Mouse (Mus musculus) gonadal fat pad, adult 2 months (tissue): ENCODE data around the gene Scube1. TPM values are rescaled to one million over a fixed set of nuclear protein-coding genes. Genes with fewer than 3 reads are reported as not detected.

Experiments used
- DNase-seq: peaks from one replicate; pipeline ENCODE4 v3.0.0-alpha.2; 2012; ENCODE audit warnings: low read depth
- polyA plus RNA-seq: library from polyadenylated mRNA; depleted of rRNA; stranded (reverse); fragments of >200 nt; gene quantifications from 2 replicates; pipeline ENCODE4 v1.2.3, GENCODE M21; 2012

Gene Scube1
- polyA plus RNA-seq, 1 experiment = 13.9 TPM

GRCm38 (mm10) chr15:83709889-83710774, 14.7 kb downstream of the Scube1 start:
- DNase-seq = no peak

GRCm38 (mm10) chr15:83706528-83707199, 18.2 kb downstream of the Scube1 start:
- no peak for DNase-seq

GRCm38 (mm10) chr15:83700593-83700923, 24.3 kb downstream of the Scube1 start:
- DNase-seq = no peak

- no peak for DNase-seq
These were observed 24.8 kb downstream of the Scube1 start for GRCm38 (mm10) chr15:83699834-83700592.

- DNase-seq = no peak
These were observed 25.5 kb downstream of the Scube1 start for GRCm38 (mm10) chr15:83699132-83699833.

- DNase-seq = no peak
These were observed 28.0 kb downstream of the Scube1 start for GRCm38 (mm10) chr15:83696681-83697381.

DNA sequence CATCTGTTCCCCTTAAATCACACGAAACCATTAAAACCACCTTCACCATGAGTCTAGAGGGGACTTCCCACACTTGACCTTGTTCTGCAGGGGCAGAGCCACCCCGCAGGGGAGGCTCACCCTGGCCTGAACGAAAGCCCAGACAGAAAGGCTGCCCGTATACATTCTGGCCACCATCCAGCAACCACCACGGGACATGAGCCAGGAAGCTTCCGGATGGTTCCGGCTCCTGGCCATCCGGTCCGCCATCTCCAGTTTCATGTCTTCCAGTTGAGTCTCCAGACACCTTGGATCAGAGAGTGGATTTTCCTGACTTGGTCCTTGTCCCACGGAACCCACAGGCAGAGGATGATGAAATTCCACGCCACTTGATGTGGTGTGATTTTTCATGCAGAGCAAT, 29.7 kb downstream of the Scube1 start:
- no peak for DNase-seq

GRCm38 (mm10) chr15:83691901-83692361, 32.9 kb downstream of the Scube1 start:
- no peak for DNase-seq

- DNase-seq = no peak
These were observed 34.9 kb downstream of the Scube1 start for GRCm38 (mm10) chr15:83689946-83690345.

GRCm38 (mm10) chr15:83686601-83687000, 38.2 kb downstream of the Scube1 start:
- DNase-seq = no peak

- DNase-seq = no peak
These were observed 38.9 kb downstream of the Scube1 start for GRCm38 (mm10) chr15:83685950-83686349.

DNA sequence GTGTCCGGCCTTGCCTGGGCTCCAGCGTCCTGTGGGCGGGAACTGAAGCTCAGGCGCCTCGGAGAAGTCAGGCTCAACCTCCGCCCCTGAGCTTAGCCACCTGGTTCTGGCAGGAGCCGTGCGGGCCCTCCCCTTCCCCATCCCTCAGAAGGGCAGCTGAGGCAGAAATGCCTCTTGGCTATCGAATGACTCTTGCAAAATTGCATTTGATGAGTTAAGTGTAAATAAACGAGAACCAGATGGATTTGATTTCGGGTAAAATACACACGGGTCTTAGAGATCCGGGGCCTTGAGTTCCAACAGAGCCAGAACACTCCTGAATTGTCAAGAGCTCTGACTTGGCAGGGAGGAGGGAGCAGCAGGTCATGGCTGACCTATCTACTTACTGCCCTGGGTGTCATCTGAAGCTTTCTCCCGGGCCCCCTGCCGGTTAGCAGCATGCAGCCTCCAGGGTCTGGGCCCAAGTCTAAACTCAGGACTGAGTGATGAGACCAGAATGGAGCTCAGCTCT, 41.7 kb downstream of the Scube1 start:
- DNase-seq = no peak

DNA sequence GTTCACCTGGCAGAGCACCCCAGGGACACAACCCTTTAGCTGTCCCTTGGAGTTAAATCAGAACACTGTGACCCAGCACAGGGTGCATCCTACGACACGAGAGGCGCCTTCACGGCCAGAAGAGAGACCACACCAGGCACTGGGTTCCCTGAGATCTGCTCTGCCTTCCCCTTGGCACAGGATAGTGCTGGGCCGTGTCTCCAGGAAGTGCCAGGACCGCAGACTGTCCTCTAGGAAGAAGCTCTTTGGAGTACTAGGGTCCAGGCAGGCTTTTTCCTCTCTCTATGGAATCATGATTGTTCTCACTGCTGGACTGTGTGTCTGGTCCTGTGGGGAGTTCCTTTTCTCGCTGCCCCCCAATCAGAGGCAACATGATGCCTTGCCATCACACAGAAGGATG, 44.5 kb downstream of the Scube1 start:
- no peak for DNase-seq

GRCm38 (mm10) chr15:83679729-83680128, 45.1 kb downstream of the Scube1 start:
- no peak for DNase-seq

GRCm38 (mm10) chr15:83678606-83679005, 46.2 kb downstream of the Scube1 start:
- no peak for DNase-seq

GRCm38 (mm10) chr15:83678089-83678488, 46.7 kb downstream of the Scube1 start:
- DNase-seq = no peak

DNA sequence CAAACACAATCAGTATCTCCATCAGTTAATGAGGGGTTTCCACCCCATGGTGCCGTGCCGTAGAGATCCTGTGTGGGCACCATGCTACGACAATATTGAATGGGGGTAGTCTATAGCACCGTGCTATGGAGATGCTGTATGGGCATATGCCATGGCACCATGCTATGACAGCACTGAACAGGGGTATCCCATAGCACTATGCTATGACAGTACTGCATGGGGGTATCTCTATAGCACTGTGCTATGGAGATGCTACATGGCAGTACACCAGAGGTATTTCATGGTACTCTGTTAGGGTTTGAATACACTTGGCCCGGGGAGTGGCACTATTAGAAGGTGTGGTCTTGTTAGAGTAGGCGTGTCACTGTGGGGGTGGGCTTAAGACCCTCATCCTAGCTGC, 47.7 kb downstream of the Scube1 start:
- DNase-seq = no peak

DNA sequence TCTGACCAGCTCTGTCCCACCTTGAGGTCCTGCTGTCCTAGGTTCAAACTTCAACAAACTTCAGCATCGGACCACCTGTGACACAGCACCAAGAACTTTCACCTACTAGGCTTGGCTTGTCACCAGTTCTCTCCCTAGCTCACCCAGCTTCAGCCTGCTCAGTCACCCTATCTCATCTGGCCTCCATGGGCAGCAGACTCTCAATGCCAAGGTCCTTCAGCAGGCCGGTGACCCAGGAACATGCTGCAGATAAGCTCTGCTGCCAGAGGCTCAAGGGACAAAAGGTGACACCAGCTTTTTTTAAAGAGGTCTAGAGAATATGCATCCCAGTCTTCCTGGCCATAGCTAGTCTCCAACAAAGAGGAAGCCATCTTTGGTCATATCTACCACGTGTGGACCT, 48.5 kb downstream of the Scube1 start:
- DNase-seq = no peak

- no peak for DNase-seq
These were observed 51.2 kb downstream of the Scube1 start for GRCm38 (mm10) chr15:83673621-83674020.

DNA sequence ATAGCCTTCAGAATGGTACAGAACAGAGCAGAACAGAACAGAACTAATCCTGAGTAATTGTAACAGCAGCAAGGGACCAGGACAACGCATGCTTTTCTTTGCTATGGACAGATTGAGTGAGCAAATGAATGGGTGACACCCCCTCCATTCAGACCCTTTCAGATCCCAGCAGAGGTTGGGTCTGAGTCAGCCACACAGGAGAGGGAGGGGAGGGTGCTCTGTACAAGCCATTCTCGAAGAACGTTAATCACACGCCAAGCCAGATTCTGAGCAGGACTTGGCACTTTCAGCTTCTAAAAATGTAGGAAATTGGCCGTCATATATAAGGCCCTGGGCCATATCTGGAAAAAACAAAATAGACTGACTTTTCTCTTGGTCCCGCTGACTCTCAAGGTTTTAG, 57.3 kb downstream of the Scube1 start:
- DNase-seq = no peak

DNA sequence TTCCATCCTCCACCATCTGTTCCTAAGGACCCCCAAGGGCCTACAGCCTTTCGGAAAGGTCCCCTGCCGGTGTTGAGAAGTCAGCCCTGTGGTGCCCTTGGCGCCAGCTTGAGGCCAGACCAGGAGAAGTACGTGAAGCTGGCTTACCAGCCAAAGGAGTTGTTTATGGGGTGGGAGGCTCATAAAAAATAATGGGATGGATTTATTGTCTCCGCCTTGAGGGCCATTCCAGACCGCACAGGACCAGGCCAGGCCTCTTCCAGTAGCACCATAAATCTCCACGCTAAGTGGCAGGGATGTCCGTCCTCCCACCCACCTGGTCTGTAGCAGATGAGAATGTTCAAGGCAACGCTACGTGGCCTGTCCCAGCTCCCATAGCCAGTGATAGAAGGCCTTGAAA, 58.4 kb downstream of the Scube1 start:
- DNase-seq = no peak
